Mouse (Mus musculus): ENCODE results near the gene Afm. TPM values are rescaled to one million over a fixed set of nuclear protein-coding genes. Genes with fewer than 3 reads are reported as not detected.

The Afm gene
- polyA plus RNA-seq, 1 experiment: not detected

- Histone ChIP-seq H3K27ac (ENCODE audit: insufficient read depth, low read length) (no peak overlapping the region), H3K27me3 (ENCODE audit: control insufficient read depth, insufficient read depth, low read length) (no peaks in the 10 kb centered on the region), H3K4me3 (replicated peaks; ENCODE audit: insufficient read depth, low read depth, low read length) (no peak overlapping the region), H3K4me1 (ENCODE audit: control insufficient read depth, insufficient read depth, low read length) (peaks cover 3% of the 10 kb centered on the region; the same call in 1 of the 2 replicates)
- no peak for DNase-seq
- TF ChIP-seq CTCF (IDR thresholded peaks at IDR 0.05; ENCODE audit: borderline replicate concordance, insufficient read depth, low read depth, low read length): no peak
- TF ChIP-seq POLR2A (IDR thresholded peaks at IDR 0.05; ENCODE audit: borderline replicate concordance, insufficient read depth, low read length): no peak
- 47% methylated on average over 2 of the region's 2 CpGs for WGBS
Measured at GRCm38 (mm10) chr5:90506507-90506906, 12.2 kb upstream of the Afm start.

- Histone ChIP-seq H3K4me1 (ENCODE audit: control insufficient read depth, insufficient read depth, low read length) (peaks cover 3% of the 10 kb centered on the region; the same call in 1 of the 2 replicates), H3K27ac (ENCODE audit: insufficient read depth, low read length) (no peak overlapping the region), H3K27me3 (ENCODE audit: control insufficient read depth, insufficient read depth, low read length) (no peaks in the 10 kb centered on the region), H3K4me3 (replicated peaks; ENCODE audit: insufficient read depth, low read depth, low read length) (no peak overlapping the region)
- 17% methylated on average over 13 of the region's 13 CpGs for WGBS
- TF ChIP-seq POLR2A (IDR thresholded peaks at IDR 0.05; ENCODE audit: borderline replicate concordance, insufficient read depth, low read length) (no peak), CTCF (IDR thresholded peaks at IDR 0.05; ENCODE audit: borderline replicate concordance, insufficient read depth, low read depth, low read length) (no peak)
- no peak for DNase-seq
Measured at GRCm38 (mm10) chr5:90507411-90507949, 11.3 kb upstream of the Afm start.

GRCm38 (mm10) chr5:90509828-90510592 lies 8.7 kb upstream of the Afm start:
- H3K27me3 ChIP-seq (ENCODE audit: control insufficient read depth, insufficient read depth, low read length): no peaks in the 10 kb centered on the region
- peaks cover 3% of the 10 kb centered on the region; the same call in 1 of the 2 replicates for H3K4me1 ChIP-seq (ENCODE audit: control insufficient read depth, insufficient read depth, low read length)
- no peak for TF ChIP-seq POLR2A (IDR thresholded peaks at IDR 0.05; ENCODE audit: borderline replicate concordance, insufficient read depth, low read length)
- TF ChIP-seq CTCF (IDR thresholded peaks at IDR 0.05; ENCODE audit: borderline replicate concordance, insufficient read depth, low read depth, low read length): no peak
- H3K4me3 ChIP-seq (replicated peaks; ENCODE audit: insufficient read depth, low read depth, low read length): no peak overlapping the region
- DNase-seq: no peak
- H3K27ac ChIP-seq (ENCODE audit: insufficient read depth, low read length): no peak overlapping the region
- WGBS: 95% methylated on average over 5 of the region's 5 CpGs

- Histone ChIP-seq H3K27ac (ENCODE audit: insufficient read depth, low read length) (no peak overlapping the region), H3K4me3 (replicated peaks; ENCODE audit: insufficient read depth, low read depth, low read length) (no peak overlapping the region), H3K4me1 (ENCODE audit: control insufficient read depth, insufficient read depth, low read length) (peaks cover 1% of the 10 kb centered on the region; the same call in 1 of the 2 replicates), H3K27me3 (ENCODE audit: control insufficient read depth, insufficient read depth, low read length) (no peaks in the 10 kb centered on the region)
- WGBS: 72% methylated on average over 6 of the region's 6 CpGs
- DNase-seq: no peak
- TF ChIP-seq CTCF (IDR thresholded peaks at IDR 0.05; ENCODE audit: borderline replicate concordance, insufficient read depth, low read depth, low read length) (no peak), POLR2A (IDR thresholded peaks at IDR 0.05; ENCODE audit: borderline replicate concordance, insufficient read depth, low read length) (no peak)
Measured at GRCm38 (mm10) chr5:90512288-90512955, 6.3 kb upstream of the Afm start.

GRCm38 (mm10) chr5:90515561-90515960 lies 3.2 kb upstream of the Afm start:
- no peaks in the 10 kb centered on the region for H3K27me3 ChIP-seq (ENCODE audit: control insufficient read depth, insufficient read depth, low read length)
- no peak overlapping the region for H3K27ac ChIP-seq (ENCODE audit: insufficient read depth, low read length)
- 89% methylated on average over 6 of the region's 6 CpGs for WGBS
- TF ChIP-seq CTCF (IDR thresholded peaks at IDR 0.05; ENCODE audit: borderline replicate concordance, insufficient read depth, low read depth, low read length): no peak
- TF ChIP-seq POLR2A (IDR thresholded peaks at IDR 0.05; ENCODE audit: borderline replicate concordance, insufficient read depth, low read length): no peak
- H3K4me1 ChIP-seq (ENCODE audit: control insufficient read depth, insufficient read depth, low read length): no peaks in the 10 kb centered on the region
- DNase-seq: no peak
- H3K4me3 ChIP-seq (replicated peaks; ENCODE audit: insufficient read depth, low read depth, low read length): no peak overlapping the region

- no peak overlapping the region for H3K27ac ChIP-seq (ENCODE audit: insufficient read depth, low read length)
- 84% methylated on average over 8 of the region's 8 CpGs for WGBS
- H3K4me3 ChIP-seq (replicated peaks; ENCODE audit: insufficient read depth, low read depth, low read length): no peak overlapping the region
- no peak for DNase-seq
- no peaks in the 10 kb centered on the region for H3K27me3 ChIP-seq (ENCODE audit: control insufficient read depth, insufficient read depth, low read length)
- TF ChIP-seq CTCF (IDR thresholded peaks at IDR 0.05; ENCODE audit: borderline replicate concordance, insufficient read depth, low read depth, low read length) (no peak), POLR2A (IDR thresholded peaks at IDR 0.05; ENCODE audit: borderline replicate concordance, insufficient read depth, low read length) (no peak)
- H3K4me1 ChIP-seq (ENCODE audit: control insufficient read depth, insufficient read depth, low read length): no peaks in the 10 kb centered on the region
Measured at GRCm38 (mm10) chr5:90551191-90551590, 32.5 kb downstream of the Afm start.

- no peaks in the 10 kb centered on the region for H3K4me1 ChIP-seq (ENCODE audit: control insufficient read depth, insufficient read depth, low read length)
- H3K4me3 ChIP-seq (replicated peaks; ENCODE audit: insufficient read depth, low read depth, low read length): no peak overlapping the region
- H3K27me3 ChIP-seq (ENCODE audit: control insufficient read depth, insufficient read depth, low read length): no peaks in the 10 kb centered on the region
- 77% methylated on average over 3 of the region's 3 CpGs for WGBS
- no peak for TF ChIP-seq CTCF (IDR thresholded peaks at IDR 0.05; ENCODE audit: borderline replicate concordance, insufficient read depth, low read depth, low read length)
- TF ChIP-seq POLR2A (IDR thresholded peaks at IDR 0.05; ENCODE audit: borderline replicate concordance, insufficient read depth, low read length): no peak
- H3K27ac ChIP-seq (ENCODE audit: insufficient read depth, low read length): no peak overlapping the region
- DNase-seq: no peak
Measured at GRCm38 (mm10) chr5:90556052-90556451, 37.3 kb downstream of the Afm start.
